Mouse (Mus musculus) thymus, postnatal 0 days (tissue): ENCODE measurements around the gene Olfr267. TPM values are rescaled to one million over a fixed set of nuclear protein-coding genes. Genes with fewer than 3 reads are reported as not detected.

ENCODE experiments used
- DNase-seq: peaks from one replicate; pipeline ENCODE4 v3.0.0-alpha.2; 2015; ENCODE audit warnings: low spot score
- polyA plus RNA-seq: library from polyadenylated mRNA; unstranded; fragments of >200 nt; fragmentation: Nextera tagmentation; extraction: Ambion mirVana; gene quantifications from 2 replicates; pipeline ENCODE4 v1.2.1, GENCODE M21; 2015

Gene Olfr267
- polyA plus RNA-seq: 0.04 TPM in 1 of 2 replicates, not detected in the other

- no peak for DNase-seq
These were observed at the start of gene Olfr267 for GRCm38 (mm10) chr4:58787616-58788015. TSS of gene Olfr267 (minus strand) at chr4:58787716.

- no peak for DNase-seq
These were observed 45.4 kb upstream of the Olfr267 start for GRCm38 (mm10) chr4:58832908-58833307.

- no peak for DNase-seq
These were observed 38.4 kb upstream of the Olfr267 start for GRCm38 (mm10) chr4:58825921-58826320.

GRCm38 (mm10) chr4:58786659-58787058, 857 bp downstream of the Olfr267 start:
- DNase-seq: no peak

- DNase-seq: no peak
These were observed 24.1 kb downstream of the Olfr267 start for GRCm38 (mm10) chr4:58763417-58763816.

GRCm38 (mm10) chr4:58749510-58749909, 38.0 kb downstream of the Olfr267 start:
- DNase-seq: peak; percentile 4

- no peak for DNase-seq
These were observed 38.4 kb downstream of the Olfr267 start for GRCm38 (mm10) chr4:58749101-58749500.

- no peak for DNase-seq
These were observed 41.8 kb downstream of the Olfr267 start for GRCm38 (mm10) chr4:58745583-58746222.

- DNase-seq: no peak
These were observed 50.5 kb downstream of the Olfr267 start for GRCm38 (mm10) chr4:58736867-58737633.

Other genes starting within 250 kb of the Olfr267 start
- gene Lpar1, start 233.8 kb downstream of the Olfr267 start, polyA plus RNA-seq: 24.2 and 26.5 TPM in 2 replicates
- 28.0 and 28.1 TPM in 2 replicates for gene Ecpas, start 125.0 kb upstream of the Olfr267 start, polyA plus RNA-seq
- gene Zkscan16, start 155.9 kb upstream of the Olfr267 start, polyA plus RNA-seq: 0.07 TPM in 1 of 2 replicates, not detected in the other
- gene Ptgr1, start 199.4 kb upstream of the Olfr267 start, polyA plus RNA-seq: 14.4 and 14.6 TPM in 2 replicates
- gene Dnajc25, start 207.3 kb upstream of the Olfr267 start, polyA plus RNA-seq: 5.7 and 6.9 TPM in 2 replicates
- gene Gm20503, start 215.5 kb upstream of the Olfr267 start, polyA plus RNA-seq: 8.4 and 12.0 TPM in 2 replicates
- 124 and 128 TPM in 2 replicates for gene Gng10, start 247.4 kb upstream of the Olfr267 start, polyA plus RNA-seq